Mouse (Mus musculus) forebrain, embryonic 14.5 days (tissue): ENCODE data around the gene Tmprss9. TPM values are rescaled to one million over a fixed set of nuclear protein-coding genes. Genes with fewer than 3 reads are reported as not detected.

ENCODE experiments used
- ATAC-seq: fragments of 200-750 bp; cut with Nextera tagmentation; 2 replicates; pipeline ENCODE4 v1.8.0; 2017; ENCODE audit warnings: mild to moderate bottlenecking, moderate library complexity
- DNase-seq: peaks from one replicate; pipeline ENCODE4 v3.0.0-alpha.2; 2015; ENCODE audit warnings: low spot score
- H3K27ac ChIP-seq: fragments of 300-500 bp; sonication (generic); 2 replicates; pipeline ENCODE4 v1.5.1; 2014; ENCODE audit warnings: low read depth, mild to moderate bottlenecking, control low read depth, low read length, moderate library complexity
- H3K27me3 ChIP-seq: fragments of 300-500 bp; sonication (generic); replicated peaks from 2 replicates; pipeline ENCODE4 v1.6.1; 2014; ENCODE audit warnings: low read length, control low read depth, mixed read lengths; ENCODE audit not compliant: control insufficient read depth, insufficient read depth
- H3K36me3 ChIP-seq: fragments of 300-500 bp; sonication (generic); 2 replicates; pipeline ENCODE4 v1.6.1; 2014; ENCODE audit warnings: low read length, control low read depth; ENCODE audit not compliant: control insufficient read depth, insufficient read depth
- H3K4me1 ChIP-seq: fragments of 300-500 bp; sonication (generic); 2 replicates; pipeline ENCODE4 v1.6.1; 2014; ENCODE audit warnings: antibody characterized with exemption, low read length, control low read depth; ENCODE audit not compliant: control insufficient read depth, insufficient read depth
- H3K4me2 ChIP-seq: fragments of 300-500 bp; sonication (generic); 2 replicates; pipeline ENCODE4 v1.6.1; 2014; ENCODE audit warnings: mild to moderate bottlenecking, control low read depth, low read length
- H3K4me3 ChIP-seq: fragments of 300-500 bp; sonication (generic); 2 replicates; pipeline ENCODE4 v1.5.1; 2014; ENCODE audit warnings: low read depth, low read length, control low read depth
- H3K9ac ChIP-seq: fragments of 300-500 bp; sonication (generic); 2 replicates; pipeline ENCODE4 v1.6.1; 2014; ENCODE audit warnings: mild to moderate bottlenecking, low read length, control low read depth, moderate library complexity
- H3K9me3 ChIP-seq: fragments of 300-500 bp; sonication (generic); replicated peaks from 2 replicates; pipeline ENCODE4 v1.6.1; 2016; ENCODE audit warnings: low read length, control low read depth, mixed read lengths; ENCODE audit not compliant: control insufficient read depth
- WGBS: fragments of 180-500 bp; shearing (Covaris S2); extraction: QIAGEN DNeasy Blood & Tissue Kit; methylation state at CpG from one replicate; pipeline ENCODE4 v1.1.7; 2014; 5-methylcytosine and 5-hydroxymethylcytosine counted together
- microRNA counts: library from miRNA; unstranded; fragments of <30 nt; microRNA quantifications from one replicate; lab custom pipeline; 2016
- microRNA-seq: library from miRNA; unstranded; fragments of <30 nt; microRNA quantifications from one replicate; pipeline ENCODE4, GENCODE M21; 2016
- polyA plus RNA-seq: library from polyadenylated mRNA; unstranded; fragments of >200 nt; fragmentation: Nextera tagmentation; extraction: Ambion mirVana; gene quantifications from 2 replicates; pipeline ENCODE4 v1.2.1, GENCODE M21; 2014

Tmprss9 gene
- polyA plus RNA-seq, 1 experiment from 2014 or later = 0.13 TPM

GRCm38 (mm10) chr10:80949081-80949480 is 77.4 kb downstream of the Tmprss9 start:
- Histone ChIP-seq H3K4me1 (no peaks in the 10 kb centered on the region), H3K4me2 (no peak overlapping the region), H3K36me3 (no peaks in the 10 kb centered on the region), H3K9ac (no peak overlapping the region), H3K27me3 (no peaks in the 10 kb centered on the region), H3K9me3 (no peaks in the 10 kb centered on the region), H3K27ac (no peak overlapping the region), H3K4me3 (no peak overlapping the region)
- WGBS = 76% methylated on average over 3 of the region's 3 CpGs
- ATAC-seq (no peak), DNase-seq (no peak)

MicroRNA genes within 50 kb of the gene (microRNA counts, 519-probe panel; counts per million panel counts)
- microRNA mmu-miR-1982 (lab: Ali Mortazavi, UCI) = not detected

Small RNA genes lying within 50 kb of the gene (microRNA-seq; reads per million reads assigned to microRNA genes)
- 4.6 reads per million, percentile 24 among the genes with 10 or more reads in this experiment for gene Mir1982

Other genes with a start within 250 kb of the Tmprss9 start
- 35.9 and 49.2 TPM in 2 replicates for gene Csnk1g2, start 249.0 kb upstream of the Tmprss9 start, polyA plus RNA-seq
- 42.6 and 52.2 TPM in 2 replicates for gene Btbd2, start 214.8 kb upstream of the Tmprss9 start, polyA plus RNA-seq
- 43.1 and 49.1 TPM in 2 replicates for gene Mknk2, start 193.7 kb upstream of the Tmprss9 start, polyA plus RNA-seq
- 35.7 and 37.2 TPM in 2 replicates for gene Mob3a, start 169.9 kb upstream of the Tmprss9 start, polyA plus RNA-seq
- gene Izumo4, start 169.7 kb upstream of the Tmprss9 start, polyA plus RNA-seq = 16.0 and 21.5 TPM in 2 replicates
- 81.0 and 99.5 TPM in 2 replicates for gene Ap3d1, start 129.6 kb upstream of the Tmprss9 start, polyA plus RNA-seq
- 13.6 and 19.3 TPM in 2 replicates for gene Dot1l, start 116.6 kb upstream of the Tmprss9 start, polyA plus RNA-seq
- 66.6 and 71.7 TPM in 2 replicates for gene Sf3a2, start 73.7 kb upstream of the Tmprss9 start, polyA plus RNA-seq
- gene Plekhj1, start 73.2 kb upstream of the Tmprss9 start, polyA plus RNA-seq = 140 and 143 TPM in 2 replicates
- 0.10 TPM in 1 of 2 replicates, not detected in the other for gene Amh, start 66.6 kb upstream of the Tmprss9 start, polyA plus RNA-seq
- 0.30 and 0.31 TPM in 2 replicates for gene Jsrp1, start 58.4 kb upstream of the Tmprss9 start, polyA plus RNA-seq
- gene Oaz1, start 45.2 kb upstream of the Tmprss9 start, polyA plus RNA-seq = 1,568 and 1,701 TPM in 2 replicates
- 2.7 and 4.7 TPM in 2 replicates for gene Lingo3, start 27.8 kb upstream of the Tmprss9 start, polyA plus RNA-seq
- gene Lsm7, start 16.6 kb upstream of the Tmprss9 start, polyA plus RNA-seq = 265 and 372 TPM in 2 replicates
- gene Sppl2b, start 16.6 kb upstream of the Tmprss9 start, polyA plus RNA-seq = 30.4 and 44.6 TPM in 2 replicates
- gene Timm13, start 29.1 kb downstream of the Tmprss9 start, polyA plus RNA-seq = 355 and 398 TPM in 2 replicates
- 12.1 and 14.4 TPM in 2 replicates for gene Lmnb2, start 46.4 kb downstream of the Tmprss9 start, polyA plus RNA-seq
- gene Gadd45b, start 58.2 kb downstream of the Tmprss9 start, polyA plus RNA-seq = 5.2 and 6.2 TPM in 2 replicates
- gene Gng7, start 143.1 kb downstream of the Tmprss9 start, polyA plus RNA-seq = 15.3 and 20.8 TPM in 2 replicates
- gene Diras1, start 153.8 kb downstream of the Tmprss9 start, polyA plus RNA-seq = 19.0 and 21.0 TPM in 2 replicates
- gene Slc39a3, start 165.6 kb downstream of the Tmprss9 start, polyA plus RNA-seq = 20.7 and 26.9 TPM in 2 replicates
- gene Sgta, start 188.3 kb downstream of the Tmprss9 start, polyA plus RNA-seq = 304 and 312 TPM in 2 replicates
- 38.9 and 45.6 TPM in 2 replicates for gene Thop1, start 198.2 kb downstream of the Tmprss9 start, polyA plus RNA-seq
- gene Creb3l3, start 227.0 kb downstream of the Tmprss9 start, polyA plus RNA-seq = 0.14 and 0.25 TPM in 2 replicates
- 180 and 203 TPM in 2 replicates for gene Map2k2, start 234.1 kb downstream of the Tmprss9 start, polyA plus RNA-seq